Mouse (Mus musculus) forebrain, embryonic 11.5 days (tissue): ENCODE results near the gene Tmem231. TPM values are rescaled to one million over a fixed set of nuclear protein-coding genes. Genes with fewer than 3 reads are reported as not detected.

Experiments used
- ATAC-seq: fragments of 200-750 bp; cut with Nextera tagmentation; replicated peaks from 2 replicates; pipeline ENCODE4 v1.8.0; 2017; ENCODE audit warnings: moderate TSS enrichment; ENCODE audit not compliant: low FRiP score
- DNase-seq: peaks from one replicate; pipeline ENCODE4 v3.0.0-alpha.2; 2017; ENCODE audit warnings: low spot score
- H3K27ac ChIP-seq: fragments of 300-500 bp; sonication (generic); 2 replicates; pipeline ENCODE4 v1.5.1; 2014; ENCODE audit warnings: low read depth, low read length
- H3K27me3 ChIP-seq: fragments of 300-500 bp; sonication (generic); 2 replicates; pipeline ENCODE4 v1.6.1; 2014; ENCODE audit warnings: mild to moderate bottlenecking, low read length, mixed read lengths; ENCODE audit not compliant: control insufficient read depth, insufficient read depth
- H3K36me3 ChIP-seq: fragments of 300-500 bp; sonication (generic); 2 replicates; pipeline ENCODE4 v1.6.1; 2014; ENCODE audit warnings: mild to moderate bottlenecking, low read length, moderate library complexity, mixed read lengths; ENCODE audit not compliant: control insufficient read depth, insufficient read depth
- H3K4me1 ChIP-seq: fragments of 300-500 bp; sonication (generic); replicated peaks from 2 replicates; pipeline ENCODE4 v1.6.1; 2014; ENCODE audit warnings: low read length, mixed read lengths; ENCODE audit not compliant: control insufficient read depth, insufficient read depth
- H3K4me2 ChIP-seq: fragments of 300-500 bp; sonication (generic); 2 replicates; pipeline ENCODE4 v1.6.1; 2014; ENCODE audit warnings: low read depth, mild to moderate bottlenecking, low read length, moderate library complexity, mixed read lengths; ENCODE audit not compliant: severe bottlenecking
- H3K4me3 ChIP-seq: fragments of 300-500 bp; sonication (generic); 2 replicates; pipeline ENCODE4 v1.5.1; 2014; ENCODE audit warnings: low read depth, low read length
- H3K9ac ChIP-seq: fragments of 300-500 bp; sonication (generic); 2 replicates; pipeline ENCODE4 v1.6.1; 2014; ENCODE audit warnings: low read length
- H3K9me3 ChIP-seq: fragments of 300-500 bp; sonication (generic); 2 replicates; pipeline ENCODE4 v1.6.1; 2016; ENCODE audit warnings: low read length, mixed read lengths; ENCODE audit not compliant: control insufficient read depth
- WGBS: fragments of 180-500 bp; shearing (Covaris S2); extraction: QIAGEN DNeasy Blood & Tissue Kit; methylation state at CpG from one replicate; pipeline ENCODE4 v1.1.7; 2014; 5-methylcytosine and 5-hydroxymethylcytosine counted together
- polyA plus RNA-seq: library from polyadenylated mRNA; unstranded; fragments of >200 nt; fragmentation: Nextera tagmentation; extraction: Ambion mirVana; gene quantifications from 2 replicates; pipeline ENCODE4 v1.2.1, GENCODE M21; 2014

Gene Tmem231
- polyA plus RNA-seq, 1 experiment from 2014 or later, result 22.2 TPM

- WGBS, result 93% methylated on average over 2 of the region's 2 CpGs
- DNase-seq (no peak), ATAC-seq (no peak)
- H3K9ac ChIP-seq, result no peak overlapping the region
- no peak overlapping the region for H3K4me2 ChIP-seq
- no peaks in the 10 kb centered on the region for H3K9me3 ChIP-seq
- H3K4me1 ChIP-seq, result no peaks in the 10 kb centered on the region
- no peak overlapping the region for H3K27ac ChIP-seq
- H3K36me3 ChIP-seq, result peaks cover 8% of the 10 kb centered on the region; the same call in 1 of the 2 replicates
- no peak overlapping the region for H3K4me3 ChIP-seq
- no peaks in the 10 kb centered on the region for H3K27me3 ChIP-seq
Measured at GRCm38 (mm10) chr8:111957231-111957630, 23.6 kb upstream of the Tmem231 start.

DNA sequence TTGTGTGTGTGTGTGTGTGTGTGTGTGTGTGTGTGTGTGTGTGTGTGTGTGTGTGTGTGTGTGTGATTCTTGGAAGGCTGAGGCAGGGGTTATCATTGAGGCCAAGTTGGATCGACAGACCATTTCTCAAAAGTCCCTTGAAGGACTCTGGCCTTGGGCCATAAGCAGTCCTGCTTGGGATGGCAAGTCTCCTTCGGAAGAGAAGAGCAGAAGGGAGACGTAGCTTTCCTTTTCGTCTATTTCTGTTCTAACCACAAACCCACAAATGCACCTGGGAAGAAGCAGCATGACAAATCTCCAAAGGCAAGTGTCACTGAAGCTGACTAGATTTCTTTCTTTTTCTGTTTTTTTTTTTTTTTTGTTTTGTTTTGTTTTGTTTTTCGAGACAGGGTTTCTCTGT, 22.2 kb upstream of the Tmem231 start:
- H3K36me3 ChIP-seq, result peaks cover 8% of the 10 kb centered on the region; the same call in 1 of the 2 replicates
- H3K27ac ChIP-seq, result no peak overlapping the region
- H3K4me2 ChIP-seq, result no peak overlapping the region
- H3K27me3 ChIP-seq, result no peaks in the 10 kb centered on the region
- H3K4me3 ChIP-seq, result no peak overlapping the region
- H3K9me3 ChIP-seq, result no peaks in the 10 kb centered on the region
- H3K9ac ChIP-seq, result no peak overlapping the region
- H3K4me1 ChIP-seq, result no peaks in the 10 kb centered on the region
- 91% methylated on average over 5 of the region's 5 CpGs for WGBS
- DNase-seq (no peak), ATAC-seq (no peak)

GRCm38 (mm10) chr8:111954844-111955594, 21.3 kb upstream of the Tmem231 start:
- H3K4me2 ChIP-seq, result no peak overlapping the region
- no peaks in the 10 kb centered on the region for H3K9me3 ChIP-seq
- H3K4me3 ChIP-seq, result no peak overlapping the region
- peaks cover 8% of the 10 kb centered on the region; the same call in 1 of the 2 replicates for H3K36me3 ChIP-seq
- H3K9ac ChIP-seq, result no peak overlapping the region
- 91% methylated on average over 4 of the region's 4 CpGs for WGBS
- no peaks in the 10 kb centered on the region for H3K27me3 ChIP-seq
- DNase-seq (no peak), ATAC-seq (no peak)
- no peak overlapping the region for H3K27ac ChIP-seq
- no peaks in the 10 kb centered on the region for H3K4me1 ChIP-seq

DNA sequence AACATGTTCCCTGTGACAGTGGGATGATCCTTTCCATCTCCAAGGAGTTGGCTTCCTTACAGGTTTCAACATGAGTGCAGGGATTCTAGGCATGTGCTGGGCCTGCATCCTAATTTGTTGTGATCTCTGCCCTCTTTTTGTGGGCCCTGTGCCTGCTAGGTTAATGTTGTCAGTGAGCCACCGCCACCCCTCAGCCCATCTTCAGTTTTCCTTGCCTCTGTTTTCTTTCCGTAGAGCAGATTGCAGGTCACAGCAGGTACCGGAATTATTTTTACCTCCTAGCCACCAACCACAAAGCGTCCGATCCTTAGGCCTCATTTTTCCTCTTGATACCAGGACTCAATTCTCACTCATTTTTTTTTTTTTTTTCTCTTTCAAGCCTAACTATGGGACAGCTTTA, 18.3 kb upstream of the Tmem231 start:
- H3K9me3 ChIP-seq, result no peaks in the 10 kb centered on the region
- 96% methylated on average over 5 of the region's 5 CpGs for WGBS
- H3K27ac ChIP-seq, result no peak overlapping the region
- H3K4me1 ChIP-seq, result no peaks in the 10 kb centered on the region
- peaks cover 8% of the 10 kb centered on the region; the same call in 1 of the 2 replicates for H3K36me3 ChIP-seq
- DNase-seq, result no peak
- H3K27me3 ChIP-seq, result no peaks in the 10 kb centered on the region
- H3K4me3 ChIP-seq, result no peak overlapping the region
- no peak overlapping the region for H3K9ac ChIP-seq
- no peak for ATAC-seq
- no peak overlapping the region for H3K4me2 ChIP-seq

- Histone ChIP-seq H3K4me1 (no peaks in the 10 kb centered on the region), H3K9ac (no peak overlapping the region), H3K36me3 (peaks cover 6% of the 10 kb centered on the region; the same call in 1 of the 2 replicates), H3K27ac (no peak overlapping the region), H3K4me3 (no peak overlapping the region), H3K9me3 (no peaks in the 10 kb centered on the region), H3K27me3 (no peaks in the 10 kb centered on the region), H3K4me2 (no peak overlapping the region)
- DNase-seq (no peak), ATAC-seq (no peak)
- 95% methylated on average over 7 of the region's 7 CpGs for WGBS
Measured at GRCm38 (mm10) chr8:111951317-111951716, 17.6 kb upstream of the Tmem231 start.

DNA sequence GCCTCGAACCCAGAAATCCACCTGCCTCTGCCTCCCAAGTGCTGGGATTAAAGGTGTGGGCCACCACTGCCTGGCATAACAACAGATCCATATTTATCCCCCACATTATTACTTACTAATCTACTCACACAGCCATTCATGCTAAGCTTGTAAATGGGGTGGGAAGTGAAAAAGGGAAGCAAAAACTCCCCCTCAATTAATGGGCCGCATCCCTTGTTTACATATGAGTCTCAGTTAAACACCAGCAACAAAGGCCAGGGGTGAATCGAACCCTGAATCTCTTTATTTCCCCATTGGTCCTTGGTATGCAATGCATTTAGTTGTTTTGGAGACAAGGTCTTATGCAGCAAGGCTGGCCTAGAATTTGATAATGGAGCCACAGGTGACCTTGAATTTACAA, 17.2 kb upstream of the Tmem231 start:
- no peak for ATAC-seq
- no peaks in the 10 kb centered on the region for H3K4me1 ChIP-seq

DNA sequence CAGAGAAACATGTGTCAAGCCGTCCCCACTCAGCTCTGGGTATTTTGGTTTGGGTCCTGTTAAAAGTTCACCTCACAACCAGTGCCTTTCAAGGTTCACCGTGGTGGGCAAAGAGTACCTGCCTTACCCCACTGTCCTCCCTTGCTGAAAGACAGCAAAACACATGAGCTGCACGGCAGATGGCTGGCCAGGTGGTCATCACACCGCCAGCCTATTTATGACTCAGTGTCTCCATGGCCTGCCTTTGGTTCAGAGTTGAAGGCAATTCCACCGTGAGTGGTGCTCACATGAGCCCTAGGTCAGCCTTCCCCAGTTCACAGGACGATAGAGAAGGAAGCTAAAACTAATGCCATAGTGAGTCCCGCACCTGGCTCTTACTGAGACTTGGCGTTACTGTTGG, 14.3 kb upstream of the Tmem231 start:
- Histone ChIP-seq H3K9me3 (no peaks in the 10 kb centered on the region), H3K9ac (no peak overlapping the region), H3K4me1 (no peaks in the 10 kb centered on the region), H3K4me3 (no peak overlapping the region), H3K4me2 (no peak overlapping the region), H3K36me3 (peaks cover 7% of the 10 kb centered on the region; the same call in 1 of the 2 replicates), H3K27ac (no peak overlapping the region), H3K27me3 (no peaks in the 10 kb centered on the region)
- ATAC-seq (no peak), DNase-seq (no peak)
- 95% methylated on average over 8 of the region's 8 CpGs for WGBS

More for the DNA sequence above, 17.2 kb upstream of the Tmem231 start:
- Histone ChIP-seq H3K27ac (no peak overlapping the region), H3K27me3 (no peaks in the 10 kb centered on the region), H3K4me3 (no peak overlapping the region), H3K36me3 (peaks cover 6% of the 10 kb centered on the region; the same call in 1 of the 2 replicates), H3K9me3 (no peaks in the 10 kb centered on the region), H3K9ac (no peak overlapping the region), H3K4me2 (no peak overlapping the region)
- no peak for DNase-seq
- WGBS, result 95% methylated on average over 3 of the region's 3 CpGs

DNA sequence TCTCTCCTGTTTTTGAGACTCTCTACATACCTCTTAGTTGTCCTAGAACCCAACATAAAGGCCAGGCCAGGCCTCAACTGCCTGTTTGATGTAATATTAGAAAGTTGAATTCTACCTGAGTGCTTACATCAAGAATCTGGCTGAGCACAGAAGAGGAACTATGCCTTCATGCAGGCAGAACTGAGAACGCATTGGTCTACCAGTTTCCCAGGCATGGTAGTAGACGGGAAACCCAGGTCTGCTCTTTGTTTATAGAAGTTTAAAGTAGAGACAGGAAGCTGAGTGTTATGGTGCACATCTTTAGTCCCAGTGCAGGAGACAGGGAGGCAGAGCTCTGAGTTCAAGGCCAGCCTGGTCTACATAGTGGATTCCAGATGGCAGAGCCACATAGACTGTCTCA, 13.5 kb upstream of the Tmem231 start:
- Histone ChIP-seq H3K36me3 (peaks cover 7% of the 10 kb centered on the region; the same call in 1 of the 2 replicates), H3K9me3 (no peaks in the 10 kb centered on the region), H3K4me1 (no peaks in the 10 kb centered on the region), H3K9ac (no peak overlapping the region), H3K27me3 (no peaks in the 10 kb centered on the region), H3K4me3 (no peak overlapping the region), H3K27ac (no peak overlapping the region), H3K4me2 (no peak overlapping the region)
- DNase-seq (no peak), ATAC-seq (no peak)
- WGBS, result 95% methylated on average over 2 of the region's 2 CpGs

- H3K9ac ChIP-seq, result no peak overlapping the region
- peaks cover 7% of the 10 kb centered on the region; the same call in 1 of the 2 replicates for H3K36me3 ChIP-seq
- no peak overlapping the region for H3K27ac ChIP-seq
- 90% methylated on average over 2 of the region's 2 CpGs for WGBS
- H3K4me2 ChIP-seq, result no peak overlapping the region
- H3K27me3 ChIP-seq, result no peaks in the 10 kb centered on the region
- DNase-seq, result no peak
- no peak overlapping the region for H3K4me3 ChIP-seq
- H3K9me3 ChIP-seq, result no peaks in the 10 kb centered on the region
- H3K4me1 ChIP-seq, result peaks cover 8% of the 10 kb centered on the region; the same call in 1 of the 2 replicates
- no peak for ATAC-seq
Measured at GRCm38 (mm10) chr8:111943544-111943943, 9.9 kb upstream of the Tmem231 start.
